Mouse (Mus musculus) intestine, postnatal 0 days (tissue): Measurements from ENCODE around the gene Slc39a13. TPM values are rescaled to one million over a fixed set of nuclear protein-coding genes. Genes with fewer than 3 reads are reported as not detected.

Experiments used
- ATAC-seq: fragments of 200-750 bp; cut with Nextera tagmentation; 2 replicates; pipeline ENCODE4 v1.8.0; 2017; ENCODE audit warnings: mild to moderate bottlenecking, moderate TSS enrichment, moderate library complexity
- H3K27ac ChIP-seq: fragments of 300-500 bp; sonication (generic); 2 replicates; pipeline ENCODE4 v1.5.1; 2014; ENCODE audit warnings: mild to moderate bottlenecking, low read depth, low read length, moderate library complexity
- H3K27me3 ChIP-seq: fragments of 300-500 bp; sonication (generic); replicated peaks from 2 replicates; pipeline ENCODE4 v1.6.1; 2014; ENCODE audit warnings: low read length, mixed read lengths; ENCODE audit not compliant: control insufficient read depth, insufficient read depth
- H3K36me3 ChIP-seq: fragments of 300-500 bp; sonication (generic); 2 replicates; pipeline ENCODE4 v1.6.1; 2014; ENCODE audit warnings: mild to moderate bottlenecking, moderate library complexity; ENCODE audit not compliant: control insufficient read depth, insufficient read depth
- H3K4me1 ChIP-seq: fragments of 300-500 bp; sonication (generic); replicated peaks from 2 replicates; pipeline ENCODE4 v1.6.1; 2014; ENCODE audit warnings: antibody characterized with exemption, low read length, mixed read lengths; ENCODE audit not compliant: control insufficient read depth, insufficient read depth
- H3K4me2 ChIP-seq: fragments of 300-500 bp; sonication (generic); replicated peaks from 2 replicates; pipeline ENCODE4 v1.6.1; 2014; ENCODE audit warnings: low read depth, mild to moderate bottlenecking, moderate library complexity
- H3K4me3 ChIP-seq: fragments of 300-500 bp; sonication (generic); 2 replicates; pipeline ENCODE4 v1.5.1; 2014; ENCODE audit warnings: low read depth, low read length
- H3K9ac ChIP-seq: fragments of 300-500 bp; sonication (generic); 2 replicates; pipeline ENCODE4 v1.6.1; 2014; ENCODE audit warnings: mild to moderate bottlenecking, low read depth, low read length
- H3K9me3 ChIP-seq: fragments of 300-500 bp; sonication (generic); 2 replicates; pipeline ENCODE4 v1.6.1; 2016; ENCODE audit warnings: mixed run types; ENCODE audit not compliant: control insufficient read depth
- CTCF ChIP-seq: sonication (generic); IDR thresholded peaks from 2 replicates; pipeline ENCODE4 v1.5.1; 2016; ENCODE audit warnings: low read depth, mild to moderate bottlenecking, control low read depth, antibody characterized with exemption, moderate library complexity
- WGBS: fragments of 180-500 bp; shearing (Covaris S2); extraction: QIAGEN DNeasy Blood & Tissue Kit; methylation state at CpG from one replicate; pipeline ENCODE4 v1.1.7; 2014; 5-methylcytosine and 5-hydroxymethylcytosine counted together
- polyA plus RNA-seq: library from polyadenylated mRNA; unstranded; fragments of >200 nt; fragmentation: Nextera tagmentation; extraction: Ambion mirVana; gene quantifications from 2 replicates; pipeline ENCODE4 v1.2.1, GENCODE M21; 2015

The Slc39a13 gene
- polyA plus RNA-seq, 1 experiment from 2014 or later, result 15.0 TPM

- Histone ChIP-seq H3K4me1 (0 out of 2 replicates have a peak, but pooled peaks cover 2% of the 10 kb centered on the region), H3K27me3 (no peaks in the 10 kb centered on the region), H3K4me3 (no peak overlapping the region), H3K27ac (no peak overlapping the region), H3K9me3 (no peaks in the 10 kb centered on the region), H3K9ac (peak overlapping the region; percentile 66; the same call in 1 of the 2 replicates), H3K4me2 (peak overlapping the region; percentile 87), H3K36me3 (no peaks in the 10 kb centered on the region)
- 83% methylated on average over 10 of the region's 10 CpGs for WGBS
- no peak for TF ChIP-seq CTCF
- no peak for ATAC-seq
These were observed 842 bp upstream of the Slc39a13 start for GRCm38 (mm10) chr2:91071059-91071458.

DNA sequence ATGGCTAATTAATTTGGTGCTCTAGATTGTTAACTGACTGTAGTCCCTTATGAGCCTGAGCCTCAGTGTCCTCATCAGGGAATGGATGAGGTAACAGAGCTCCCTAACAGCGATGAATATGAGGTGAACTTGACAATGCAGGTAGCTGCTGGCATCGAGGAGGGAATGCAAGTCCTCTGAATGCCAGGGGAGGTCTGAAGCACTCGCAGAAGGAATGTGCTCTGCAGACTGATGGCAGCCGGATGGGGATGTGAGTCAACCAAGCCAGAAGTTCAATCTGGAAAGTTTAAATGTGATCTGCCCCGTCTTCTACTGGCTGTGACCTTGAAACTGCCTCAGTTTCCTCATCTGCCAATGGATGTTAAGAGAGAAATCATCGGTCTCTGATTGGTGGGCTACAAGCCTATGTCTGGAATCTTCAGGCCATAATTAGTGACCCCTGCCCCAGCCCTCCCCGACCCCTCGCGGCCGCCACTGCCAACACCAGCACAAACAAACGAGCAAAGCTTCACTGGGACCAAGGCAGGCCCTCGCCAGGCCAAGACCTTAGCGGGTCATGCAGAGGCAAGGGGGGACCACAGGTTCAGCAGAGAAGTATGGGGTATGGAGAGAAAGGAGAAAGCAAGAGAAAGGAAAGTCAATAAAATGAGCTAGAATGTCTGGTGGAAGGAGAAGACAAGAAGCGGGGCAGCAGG is 764 bp downstream of the Slc39a13 start:
- Histone ChIP-seq H3K4me2 (peak overlapping the region; percentile 87), H3K9ac (peak overlapping the region; percentile 66), H3K27ac (peak overlapping the region; percentile 50), H3K4me1 (0 out of 2 replicates have a peak, but pooled peaks cover 2% of the 10 kb centered on the region), H3K27me3 (no peaks in the 10 kb centered on the region), H3K36me3 (peaks cover 6% of the 10 kb centered on the region; the same call in 1 of the 2 replicates), H3K4me3 (peak overlapping the region; percentile 68), H3K9me3 (no peaks in the 10 kb centered on the region)
- 0 out of 2 replicates have a peak, but pooled peaks have one; percentile 17 for TF ChIP-seq CTCF
- 9% methylated on average over 14 of the region's 14 CpGs for WGBS
- ATAC-seq, result no peak

- H3K4me1 ChIP-seq, result 0 out of 2 replicates have a peak, but pooled peaks cover 2% of the 10 kb centered on the region
- no peak for TF ChIP-seq CTCF
- H3K27me3 ChIP-seq, result no peaks in the 10 kb centered on the region
- peak overlapping the region; percentile 1; the same call in 1 of the 2 replicates for H3K4me3 ChIP-seq
- ATAC-seq, result no peak
- no peak overlapping the region for H3K27ac ChIP-seq
- no peaks in the 10 kb centered on the region for H3K9me3 ChIP-seq
- 43% methylated on average over 6 of the region's 6 CpGs for WGBS
- peak overlapping the region; percentile 87 for H3K4me2 ChIP-seq
- H3K9ac ChIP-seq, result no peak overlapping the region
- H3K36me3 ChIP-seq, result peaks cover 12% of the 10 kb centered on the region; the same call in 1 of the 2 replicates
These were observed 1.4 kb downstream of the Slc39a13 start for GRCm38 (mm10) chr2:91068872-91069165.

DNA sequence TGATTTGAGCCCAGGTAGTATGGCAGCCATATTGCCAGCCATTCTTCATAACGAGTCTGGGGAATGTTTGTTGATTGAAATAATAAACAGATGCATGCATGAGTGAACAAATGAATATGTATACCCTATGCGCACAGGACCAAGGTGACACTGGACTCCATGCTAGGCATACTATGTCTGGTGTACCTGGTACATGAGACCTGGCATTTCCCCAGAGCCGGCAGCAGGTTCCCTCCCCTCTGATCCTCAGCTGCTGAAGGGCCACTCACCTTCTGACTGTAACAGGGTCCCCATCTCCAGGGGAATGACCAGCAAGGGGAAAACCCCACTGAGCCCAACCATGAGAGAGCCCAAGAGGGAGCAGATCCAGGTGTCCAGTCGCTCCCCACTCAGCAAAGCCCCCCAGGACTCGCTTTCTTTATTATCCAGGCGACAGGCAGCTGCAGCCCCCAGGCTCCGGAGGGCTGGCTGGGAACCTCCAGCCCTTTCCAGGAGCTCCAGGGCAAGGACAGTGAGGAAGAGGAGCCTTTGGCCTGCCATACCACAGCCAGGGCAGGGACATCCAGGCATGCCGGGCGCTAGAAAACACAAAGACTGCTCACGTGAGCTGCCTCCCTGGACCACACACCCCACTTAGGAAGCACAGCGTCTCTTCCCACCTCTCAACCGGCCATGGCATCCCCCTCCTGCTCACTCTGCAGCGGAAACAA is 1.9 kb downstream of the Slc39a13 start:
- 59% methylated on average over 13 of the region's 13 CpGs for WGBS
- Histone ChIP-seq H3K4me1 (0 out of 2 replicates have a peak, but pooled peaks cover 2% of the 10 kb centered on the region), H3K27me3 (no peaks in the 10 kb centered on the region), H3K9ac (no peak overlapping the region), H3K4me3 (peak overlapping the region; percentile 1; the same call in 1 of the 2 replicates), H3K4me2 (peak overlapping the region; percentile 87), H3K36me3 (peaks cover 17% of the 10 kb centered on the region), H3K9me3 (no peaks in the 10 kb centered on the region), H3K27ac (no peak overlapping the region)
- no peak for ATAC-seq
- TF ChIP-seq CTCF, result no peak

GRCm38 (mm10) chr2:91066455-91066854 is 3.8 kb downstream of the Slc39a13 start:
- TF ChIP-seq CTCF, result no peak
- 0 out of 2 replicates have a peak, but pooled peaks cover 2% of the 10 kb centered on the region for H3K4me1 ChIP-seq

DNA sequence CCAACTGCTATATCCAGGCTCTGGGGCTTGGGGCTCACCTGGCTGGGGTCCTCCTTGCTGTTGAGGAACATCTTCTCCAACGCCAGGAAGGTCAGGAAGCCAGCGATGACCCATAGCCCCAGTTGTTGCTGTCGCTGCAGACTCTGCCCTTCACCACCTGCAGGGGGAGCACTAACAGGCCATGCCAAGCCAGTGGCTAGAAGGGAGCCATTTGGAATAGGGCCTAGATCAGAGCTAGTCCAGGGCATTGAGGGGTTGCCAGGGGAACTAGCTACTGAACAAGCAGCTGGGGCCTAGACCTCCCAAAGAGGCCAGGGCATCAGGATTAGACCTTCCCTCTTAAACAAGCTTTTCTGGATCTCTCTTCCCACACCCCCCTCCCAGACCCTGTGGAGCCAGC is 4.7 kb downstream of the Slc39a13 start:
- WGBS, result 60% methylated on average over 3 of the region's 3 CpGs
- TF ChIP-seq CTCF, result peak; percentile 83
- no peak overlapping the region for H3K4me2 ChIP-seq
- H3K27ac ChIP-seq, result no peak overlapping the region
- H3K4me3 ChIP-seq, result no peak overlapping the region
- no peaks in the 10 kb centered on the region for H3K27me3 ChIP-seq
- H3K36me3 ChIP-seq, result peaks cover 43% of the 10 kb centered on the region
- H3K4me1 ChIP-seq, result 0 out of 2 replicates have a peak, but pooled peaks cover 2% of the 10 kb centered on the region
- no peak overlapping the region for H3K9ac ChIP-seq
- ATAC-seq, result no peak
- no peaks in the 10 kb centered on the region for H3K9me3 ChIP-seq

More at GRCm38 (mm10) chr2:91066455-91066854, 3.8 kb downstream of the Slc39a13 start:
- Histone ChIP-seq H3K4me3 (no peak overlapping the region), H3K9ac (no peak overlapping the region), H3K27ac (no peak overlapping the region), H3K36me3 (peaks cover 35% of the 10 kb centered on the region), H3K9me3 (no peaks in the 10 kb centered on the region), H3K4me2 (no peak overlapping the region), H3K27me3 (no peaks in the 10 kb centered on the region)
- no peak for ATAC-seq
- WGBS, result 83% methylated on average over 3 of the region's 3 CpGs
